ENCODE assay signal across 32 mouse cellular contexts in genomic region chr13:95449730-95450129, GRCm38 (mm10). TPM values are rescaled to one million over a fixed set of nuclear protein-coding genes. Genes with fewer than 3 reads are reported as not detected.
DNase-seq lines count a peak whose midpoint lies in the region; ATAC-seq lines count a peak whose summit lies in the region.
"Had no signal": no experiment of that assay in that cellular context is flagged by ENCODE, and none has a peak within 500 bp of the region (broad histone marks: within the 10 kb centered on the region; RNA-seq: fewer than 3 reads in every experiment).

No protein-coding gene starts in this region.

- H3K4me3 ChIP-seq in heart, embryonic 11.5 days (ENCODE audit: low read depth, low read length) = no peak overlapping the region
- H3K4me3 ChIP-seq: embryonic facial prominence, embryonic 12.5 days; embryonic facial prominence, embryonic 15.5 days; heart, embryonic 10.5 days; heart, embryonic 15.5 days had no signal

- H3K27ac ChIP-seq in heart, embryonic 11.5 days (ENCODE audit: low read depth, low read length) = no peak overlapping the region
- H3K27ac ChIP-seq: embryonic facial prominence, embryonic 12.5 days; embryonic facial prominence, embryonic 15.5 days; heart, embryonic 10.5 days; heart, embryonic 15.5 days; hindbrain, embryonic 14.5 days; hindbrain, postnatal 0 days had no signal

- DNase-seq in CD4-positive, CD25-positive, alpha-beta regulatory T cell, adult 2 months (ENCODE audit: low read depth, low spot score) = peak; percentile 20
- DNase-seq in lung, postnatal 14 days = no peak
- DNase-seq: adrenal gland, adult 2 months; adrenal gland, postnatal 14 days; cerebellum, adult 11 months; cerebellum, adult 2 months; cerebellum, adult 9-11 months; cerebellum, postnatal 25 days; forebrain, postnatal 0 days; gastrocnemius, postnatal 25 days; heart, adult 18-20 months; heart, postnatal 10 days; heart, postnatal 36 days had no signal

- H3K36me3 ChIP-seq in heart, embryonic 11.5 days (ENCODE audit: control insufficient read depth, insufficient read depth, low read length) = no peaks in the 10 kb centered on the region
- H3K36me3 ChIP-seq: embryonic facial prominence, embryonic 12.5 days; embryonic facial prominence, embryonic 15.5 days; heart, embryonic 10.5 days; heart, embryonic 15.5 days had no signal

- H3K27me3 ChIP-seq in heart, embryonic 11.5 days (ENCODE audit: control insufficient read depth, insufficient read depth, low read length) = peaks cover 13% of the 10 kb centered on the region

- no peaks in the 10 kb centered on the region for H3K4me1 ChIP-seq in heart, embryonic 11.5 days (ENCODE audit: control insufficient read depth, insufficient read depth, low read length)
- H3K4me1 ChIP-seq: embryonic facial prominence, embryonic 12.5 days; embryonic facial prominence, embryonic 15.5 days had no signal

- no peak for ATAC-seq in CD4-positive, CD25-positive, alpha-beta regulatory T cell, adult 4 months
- peak; percentile 40 for ATAC-seq in activated CD4-positive, CD25-positive, alpha-beta regulatory T cell, adult 4 months
- peak; percentile 74 for ATAC-seq in megakaryocyte-erythroid progenitor cell, adult 5-6 weeks (replicated peaks; ENCODE audit: low FRiP score, low TSS enrichment, poor library complexity, severe bottlenecking)
- ATAC-seq in heart, embryonic 11.5 days (replicated peaks; ENCODE audit: insufficient number of reproducible peaks, low FRiP score, low TSS enrichment) = no peak
- ATAC-seq: forebrain, embryonic 14.5 days; forebrain, postnatal 0 days; hindbrain, postnatal 0 days; intestine, postnatal 0 days had no signal

- H3K9ac ChIP-seq in heart, embryonic 11.5 days (ENCODE audit: low read depth, low read length) = no peak overlapping the region
- H3K9ac ChIP-seq: embryonic facial prominence, embryonic 12.5 days; embryonic facial prominence, embryonic 15.5 days; forebrain, postnatal 0 days; heart, embryonic 15.5 days; hindbrain, embryonic 14.5 days had no signal

- WGBS in heart, embryonic 11.5 days (ENCODE audit: insufficient replicate concordance) = 67% methylated on average over 3 of the region's 3 CpGs

- H3K4me2 ChIP-seq in heart, embryonic 11.5 days = no peak overlapping the region
- H3K4me2 ChIP-seq: embryonic facial prominence, embryonic 12.5 days; embryonic facial prominence, embryonic 15.5 days; heart, embryonic 15.5 days; hindbrain, embryonic 14.5 days had no signal

- H3K9me3 ChIP-seq in heart, embryonic 11.5 days (replicated peaks; ENCODE audit: control insufficient read depth, low read length) = no peaks in the 10 kb centered on the region
- H3K9me3 ChIP-seq: embryonic facial prominence, embryonic 12.5 days; embryonic facial prominence, embryonic 15.5 days; heart, embryonic 10.5 days; heart, embryonic 15.5 days had no signal

RNA-seq across cellular contexts. Expression of gene Crhbp, which starts 5.0 kb away (rescaled TPM):
- not detected for polyA plus RNA-seq in CD4-positive, CD25-positive, alpha-beta regulatory T cell, adult 4 months (2017; shearing (Covaris generic))
- not detected for polyA plus RNA-seq in activated CD4-positive, CD25-positive, alpha-beta regulatory T cell, adult 4 months (2017; shearing (Covaris generic))
- not detected in 2 replicates for total RNA-seq in megakaryocyte-erythroid progenitor cell, adult 5-6 weeks (2014; fragmentation: Nextera tagmentation)
- not detected in 2 replicates for total RNA-seq in megakaryocyte-erythroid progenitor cell, adult 5-6 weeks (2017)
- 0.17 TPM in 1 of 2 replicates, not detected in the other for polyA plus RNA-seq in heart, embryonic 11.5 days (2014; fragmentation: Nextera tagmentation; extraction: Ambion mirVana)
- total RNA-seq: adrenal gland, postnatal 14 days; adrenal gland, postnatal 4 days; common myeloid progenitor, adult 5-6 weeks; gastrocnemius, adult 8-10 months; gastrocnemius, postnatal 25 days; heart, adult 18-20 months; heart, postnatal 10 days; heart, postnatal 36 days had no signal
- polyA plus RNA-seq: adrenal gland, adult 2 months; intestine, postnatal 0 days had no signal

RNA-seq across cellular contexts. Expression of gene S100z, which starts 28.8 kb away (rescaled TPM):
- polyA plus RNA-seq in CD4-positive, CD25-positive, alpha-beta regulatory T cell, adult 4 months (2017; shearing (Covaris generic)) = not detected
- polyA plus RNA-seq in activated CD4-positive, CD25-positive, alpha-beta regulatory T cell, adult 4 months (2017; shearing (Covaris generic)) = not detected
- not detected in 2 replicates for total RNA-seq in megakaryocyte-erythroid progenitor cell, adult 5-6 weeks (2014; fragmentation: Nextera tagmentation)
- total RNA-seq in megakaryocyte-erythroid progenitor cell, adult 5-6 weeks (2017) = not detected in 2 replicates
- not detected in 2 replicates for polyA plus RNA-seq in heart, embryonic 11.5 days (2014; fragmentation: Nextera tagmentation; extraction: Ambion mirVana)
- total RNA-seq: adrenal gland, adult 2 months; adrenal gland, postnatal 14 days; adrenal gland, postnatal 4 days; common myeloid progenitor, adult 5-6 weeks; ES-E14; forebrain, postnatal 0 days; heart, adult 18-20 months; heart, postnatal 10 days; heart, postnatal 36 days; hindbrain, postnatal 0 days had no signal
- polyA plus RNA-seq: adrenal gland, adult 2 months; cerebellum, adult 2 months; forebrain, embryonic 14.5 days; forebrain, postnatal 0 days; frontal cortex, adult 2 months; heart, embryonic 10.5 days; heart, embryonic 15.5 days; hindbrain, embryonic 11.5 days; hindbrain, embryonic 14.5 days; hindbrain, postnatal 0 days; intestine, embryonic 14.5 days had no signal

Comparison
In these comparisons a context has a peak if more than half of its experiments do, and no peak if none do; other contexts are left out.
1. ATAC-seq: peak in activated CD4-positive, CD25-positive, alpha-beta regulatory T cell, adult 4 months (single experiment) and megakaryocyte-erythroid progenitor cell, adult 5-6 weeks (single experiment); none in CD4-positive, CD25-positive, alpha-beta regulatory T cell, adult 4 months (single experiment) and heart, embryonic 11.5 days (single experiment).